Mouse (Mus musculus) G1E-ER4 (cell line): Measurements from ENCODE around the gene Slc5a8. TPM values are rescaled to one million over a fixed set of nuclear protein-coding genes. Genes with fewer than 3 reads are reported as not detected.

Source experiments
- GATA1 ChIP-seq: IDR thresholded peaks from one replicate; pipeline ENCODE4 v1.8.0; 2012; ENCODE audit warnings: low read length, inconsistent platforms
- polyA plus RNA-seq: library from polyadenylated mRNA; stranded (reverse); fragments of >175 nt; gene quantifications from 2 replicates; pipeline ENCODE4 v1.2.3, GENCODE M21; 2012

Slc5a8 gene
- polyA plus RNA-seq, 1 experiment: not detected

DNA sequence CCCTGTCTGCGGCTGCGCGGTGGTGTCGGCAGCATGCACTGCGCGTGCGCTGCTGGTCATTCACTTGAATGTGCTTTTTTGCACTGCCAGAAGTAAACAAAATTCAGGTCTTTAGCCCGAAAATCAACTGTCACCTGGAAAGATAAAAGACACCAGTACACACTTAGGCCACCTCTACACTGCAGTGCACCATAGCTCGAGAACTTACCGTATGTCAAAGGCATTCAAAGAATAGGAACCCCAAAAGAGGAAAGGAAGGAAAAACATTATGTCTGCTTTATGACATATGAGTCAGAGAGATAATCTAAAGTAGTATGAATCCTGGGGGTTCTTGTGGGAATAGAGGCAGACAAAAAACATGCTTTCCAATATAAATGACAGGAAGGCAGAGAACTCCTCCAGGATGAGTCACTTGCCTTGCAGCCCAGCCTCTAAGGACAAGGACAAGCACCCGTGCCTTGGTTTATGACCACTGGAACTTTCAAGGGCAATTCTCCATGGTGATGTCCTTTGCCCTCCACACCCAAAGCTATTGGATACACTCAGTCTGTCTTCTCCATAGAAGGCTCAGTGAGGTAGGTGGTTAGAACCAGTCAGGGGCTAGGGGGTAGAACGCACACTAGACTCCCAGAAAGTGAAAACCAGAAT is 64.0 kb downstream of the Slc5a8 start:
- no peak for TF ChIP-seq GATA1

DNA sequence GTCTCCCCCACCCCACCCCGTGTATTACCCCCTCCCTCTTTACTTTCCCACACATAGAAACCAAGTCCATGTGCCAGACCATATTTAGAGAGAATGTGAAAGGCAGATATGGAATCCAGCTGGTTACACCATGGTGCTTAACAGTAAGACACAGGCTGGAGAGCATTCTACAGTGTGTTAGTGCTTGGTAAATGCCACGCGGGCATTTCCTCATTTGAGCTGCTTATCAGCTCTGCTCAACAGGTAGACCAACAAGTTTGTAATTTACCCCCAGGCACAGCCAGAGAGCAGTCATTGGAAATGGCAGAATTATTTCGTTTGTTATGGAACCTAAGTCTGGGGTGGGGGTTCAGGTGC is 64.5 kb downstream of the Slc5a8 start:
- no peak for TF ChIP-seq GATA1

DNA sequence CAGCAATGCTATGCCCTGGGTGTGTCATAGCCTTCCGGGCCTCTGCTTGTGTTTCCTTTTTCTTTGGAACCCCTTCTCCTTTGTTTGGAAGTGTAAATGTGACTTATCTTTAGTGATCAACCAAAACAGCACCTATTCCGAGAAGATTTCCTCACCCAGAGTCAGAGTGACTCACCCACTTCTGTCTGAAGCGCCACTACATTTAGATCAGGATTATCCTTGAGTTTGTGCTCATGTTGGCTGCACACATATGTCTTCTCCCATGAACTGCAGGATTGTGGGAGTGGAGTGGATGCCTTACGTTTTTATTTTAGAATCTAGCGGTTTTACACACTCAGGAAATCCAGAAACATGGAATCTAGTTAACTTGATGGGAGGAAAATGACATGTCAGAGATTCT is 75.0 kb downstream of the Slc5a8 start:
- no peak for TF ChIP-seq GATA1

DNA sequence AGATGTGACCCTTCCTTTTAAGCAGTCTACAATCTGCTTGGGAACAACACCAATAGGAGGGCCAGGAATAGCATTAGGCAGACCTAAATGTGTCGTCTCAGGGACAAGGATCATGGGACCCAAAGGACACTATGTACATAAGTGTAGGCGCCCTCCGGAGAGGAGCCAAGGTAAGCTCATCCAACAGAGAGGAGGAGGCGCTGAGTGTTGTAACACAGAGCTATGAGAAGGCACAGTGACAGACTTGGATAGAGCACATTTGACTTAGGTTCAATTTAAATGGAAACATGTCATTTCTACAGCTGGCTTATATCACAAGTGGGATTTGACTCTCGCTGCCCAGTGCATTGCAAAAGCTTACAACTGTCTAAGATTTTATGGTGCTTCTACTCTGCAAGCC is 82.8 kb downstream of the Slc5a8 start:
- TF ChIP-seq GATA1: no peak

DNA sequence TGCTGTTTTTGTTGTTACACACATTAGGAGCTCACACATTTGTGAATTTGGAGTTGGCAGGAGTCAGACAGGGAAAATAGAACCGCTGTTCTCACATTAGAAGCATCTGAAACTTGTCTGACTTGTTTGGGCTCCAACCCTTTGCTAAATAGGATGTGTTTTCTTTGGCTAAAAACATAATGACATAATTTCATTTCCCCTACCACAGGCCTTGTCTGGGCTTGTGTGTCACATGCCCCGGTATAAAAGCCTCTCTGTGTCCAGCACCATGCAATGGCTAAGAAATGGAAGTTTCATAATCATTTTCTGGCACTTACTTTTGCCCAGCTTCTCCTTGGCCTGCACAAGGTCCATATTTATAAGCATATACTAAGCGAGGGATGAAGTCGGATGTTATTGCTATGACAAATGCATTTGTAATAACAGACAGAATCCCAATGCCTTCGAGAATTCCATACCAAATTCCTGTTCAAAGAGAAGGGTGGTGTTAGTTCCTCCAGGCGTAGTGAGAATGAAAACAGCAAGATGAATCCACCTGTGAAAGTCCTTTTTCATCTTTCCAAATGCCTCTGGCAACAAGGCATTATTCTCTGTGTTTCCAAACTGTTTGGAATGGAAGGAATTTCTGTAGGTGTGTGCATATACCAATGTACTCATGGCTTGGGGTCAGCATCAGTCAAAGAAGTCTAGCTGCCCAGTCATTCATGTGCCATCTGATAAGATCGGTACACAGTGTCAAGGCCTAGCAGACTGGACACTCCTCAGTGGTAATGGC is 85.3 kb downstream of the Slc5a8 start:
- no peak for TF ChIP-seq GATA1

DNA sequence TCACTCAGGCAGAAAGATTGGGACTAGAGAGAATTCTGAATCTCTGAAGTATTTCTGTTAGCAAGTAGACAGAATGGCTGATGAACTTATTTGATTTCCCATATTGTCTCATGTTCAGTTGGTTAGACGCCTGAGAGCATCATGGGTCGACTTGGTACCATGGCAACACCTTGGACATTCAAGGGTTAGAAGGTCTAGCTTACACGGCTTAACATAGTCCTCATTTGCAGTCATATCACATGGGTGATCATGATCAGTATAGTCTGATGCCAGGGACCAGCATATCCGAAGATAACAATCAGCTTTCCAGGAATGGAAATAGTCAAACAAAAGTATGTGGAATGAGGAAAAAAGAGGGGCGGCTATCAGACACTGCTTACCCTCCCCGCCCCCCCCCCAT is 93.1 kb downstream of the Slc5a8 start:
- no peak for TF ChIP-seq GATA1

Other genes starting within 250 kb of the Slc5a8 start
- not detected in 2 replicates for gene Spic, start 201.0 kb upstream of the Slc5a8 start, polyA plus RNA-seq
- 33.9 and 56.3 TPM in 2 replicates for gene Arl1, start 155.1 kb upstream of the Slc5a8 start, polyA plus RNA-seq
- 32.7 and 56.9 TPM in 2 replicates for gene Utp20, start 59.2 kb upstream of the Slc5a8 start, polyA plus RNA-seq